Mouse (Mus musculus) erythroid progenitor cell, adult 5-6 weeks (primary cell): ENCODE data around the gene Mink1. TPM values are rescaled to one million over a fixed set of nuclear protein-coding genes. Genes with fewer than 3 reads are reported as not detected.
A peak's percentile ranks its signal among the peaks of the same experiment; 100 is the strongest.

ENCODE experiments used
- ATAC-seq: replicated peaks from 2 replicates; pipeline ENCODE4 v1.8.0; 2016; ENCODE audit warnings: moderate number of reproducible peaks, mild to moderate bottlenecking, moderate TSS enrichment, inconsistent platforms; ENCODE audit not compliant: poor library complexity, low FRiP score, severe bottlenecking
- total RNA-seq, 2 experiments: library from RNA; stranded (forward) in 1 of 2; stranded (reverse) in 1 of 2; fragments of 150-400 nt in 1 of 2; fragments of 186-747, 209-891 nt in 1 of 2; gene quantifications; 2 replicates each; pipeline versions ENCODE4 v1.2.3 to v1.2.4; 2015 to 2017; ENCODE audit warnings: low replicate concordance in 2 of 2

Gene Mink1
- total RNA-seq, 2 experiments from 2014 or later = 2.8 to 4.6 TPM

DNA sequence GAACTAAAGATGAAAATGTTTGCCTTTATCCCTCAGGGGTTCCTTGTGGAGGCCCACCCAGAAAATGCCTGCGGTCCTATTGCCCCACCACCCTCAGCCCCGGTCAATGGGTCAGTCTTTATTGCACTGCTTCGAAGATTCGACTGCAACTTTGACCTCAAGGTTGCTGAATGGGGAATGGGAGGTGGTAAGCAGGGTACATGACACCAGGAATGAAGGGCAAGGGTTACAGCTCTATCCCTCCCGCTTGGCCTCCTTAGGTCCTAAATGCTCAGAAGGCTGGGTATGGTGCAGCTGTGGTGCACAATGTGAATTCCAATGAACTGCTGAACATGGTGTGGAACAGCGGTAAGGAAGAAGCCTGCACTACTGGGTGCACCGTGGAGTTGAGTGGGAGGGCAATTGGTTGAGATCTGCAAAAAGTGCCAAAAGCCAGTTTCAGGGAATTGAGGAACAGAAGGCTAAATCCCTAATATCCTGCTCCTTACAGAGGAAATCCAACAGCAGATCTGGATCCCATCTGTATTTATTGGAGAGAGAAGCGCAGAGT lies 86.6 kb downstream of the Mink1 start:
- ATAC-seq = no peak

DNA sequence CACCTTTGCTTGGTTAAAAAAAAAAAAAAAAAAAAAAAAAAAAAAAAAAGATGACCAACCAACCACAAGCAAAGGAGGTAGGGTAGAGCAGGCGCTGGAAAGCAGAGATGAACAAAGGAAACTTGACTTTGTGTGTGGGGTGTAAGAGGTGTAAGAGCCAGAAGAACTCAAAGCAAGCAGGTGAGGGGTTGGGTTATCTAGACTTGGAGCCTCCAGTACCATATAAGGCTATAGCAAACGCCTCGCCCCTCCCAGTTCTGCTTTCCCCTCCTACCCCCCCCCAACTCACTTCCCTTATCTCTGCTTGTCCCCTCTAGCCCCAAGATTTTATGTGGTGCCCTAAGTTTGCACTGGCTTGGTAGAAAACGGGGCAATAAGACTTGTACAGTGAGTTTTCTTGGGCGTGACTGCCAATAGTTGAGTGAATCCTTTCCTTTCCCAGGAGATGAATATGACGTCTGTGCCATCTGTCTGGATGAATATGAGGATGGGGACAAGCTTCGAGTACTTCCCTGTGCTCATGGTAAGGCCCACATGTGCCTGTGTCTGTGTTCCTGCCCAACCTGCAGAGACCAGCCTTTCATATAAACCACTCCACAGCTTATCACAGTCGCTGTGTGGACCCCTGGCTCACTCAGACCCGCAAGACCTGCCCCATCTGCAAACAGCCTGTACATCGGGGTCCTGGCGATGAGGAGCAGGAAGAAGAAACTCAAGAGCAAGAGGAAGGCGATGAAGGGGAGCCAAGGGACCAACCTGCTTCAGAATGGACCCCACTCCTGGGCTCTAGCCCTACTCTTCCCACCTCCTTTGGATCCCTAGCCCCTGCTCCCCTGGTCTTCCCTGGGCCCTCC lies 87.9 kb downstream of the Mink1 start:
- no peak for ATAC-seq

DNA sequence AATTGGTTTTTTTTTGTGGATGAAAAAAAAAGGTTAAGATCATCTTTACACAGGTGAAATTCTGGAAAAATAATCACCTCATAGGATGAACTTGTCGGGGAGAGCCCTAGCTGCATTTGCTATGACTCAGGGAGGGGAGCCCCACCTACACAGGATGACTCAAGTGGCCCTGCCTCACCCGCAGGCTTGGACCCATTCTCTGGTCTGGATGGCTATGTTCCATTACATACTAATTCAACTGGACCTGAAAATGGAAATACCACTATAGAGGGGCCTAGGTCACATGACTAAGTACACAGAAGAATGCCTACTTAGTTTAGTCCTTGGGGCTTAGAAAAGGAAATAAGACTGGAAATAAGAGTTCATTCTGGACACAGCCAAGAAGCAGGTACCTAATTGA lies 88.7 kb downstream of the Mink1 start:
- no peak for ATAC-seq

GRCm38 (mm10) chr11:70652029-70652883 lies 89.6 kb downstream of the Mink1 start:
- no peak for ATAC-seq

DNA sequence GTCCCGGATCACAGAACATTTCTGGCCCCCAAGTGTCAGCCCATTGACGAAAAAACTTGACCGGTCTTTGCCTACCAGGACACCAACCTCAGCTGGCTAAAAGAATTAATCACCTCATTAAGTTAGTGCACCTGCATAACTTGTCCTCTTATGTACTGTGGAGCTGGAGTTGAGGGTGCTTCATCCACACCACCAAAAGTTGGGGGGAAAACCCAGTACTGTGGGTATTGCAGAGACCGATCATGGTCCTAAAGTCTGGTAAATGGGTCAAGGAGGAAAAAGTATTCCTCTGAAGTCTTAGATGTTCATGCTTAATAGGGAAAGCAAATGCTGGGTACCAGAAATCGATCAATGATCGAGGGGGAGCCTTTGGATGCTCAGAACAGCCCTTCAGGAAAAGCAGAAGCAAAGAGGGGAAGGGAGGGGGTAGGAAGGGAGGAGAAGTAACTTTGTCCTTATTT lies 90.2 kb downstream of the Mink1 start:
- ATAC-seq = no peak

DNA sequence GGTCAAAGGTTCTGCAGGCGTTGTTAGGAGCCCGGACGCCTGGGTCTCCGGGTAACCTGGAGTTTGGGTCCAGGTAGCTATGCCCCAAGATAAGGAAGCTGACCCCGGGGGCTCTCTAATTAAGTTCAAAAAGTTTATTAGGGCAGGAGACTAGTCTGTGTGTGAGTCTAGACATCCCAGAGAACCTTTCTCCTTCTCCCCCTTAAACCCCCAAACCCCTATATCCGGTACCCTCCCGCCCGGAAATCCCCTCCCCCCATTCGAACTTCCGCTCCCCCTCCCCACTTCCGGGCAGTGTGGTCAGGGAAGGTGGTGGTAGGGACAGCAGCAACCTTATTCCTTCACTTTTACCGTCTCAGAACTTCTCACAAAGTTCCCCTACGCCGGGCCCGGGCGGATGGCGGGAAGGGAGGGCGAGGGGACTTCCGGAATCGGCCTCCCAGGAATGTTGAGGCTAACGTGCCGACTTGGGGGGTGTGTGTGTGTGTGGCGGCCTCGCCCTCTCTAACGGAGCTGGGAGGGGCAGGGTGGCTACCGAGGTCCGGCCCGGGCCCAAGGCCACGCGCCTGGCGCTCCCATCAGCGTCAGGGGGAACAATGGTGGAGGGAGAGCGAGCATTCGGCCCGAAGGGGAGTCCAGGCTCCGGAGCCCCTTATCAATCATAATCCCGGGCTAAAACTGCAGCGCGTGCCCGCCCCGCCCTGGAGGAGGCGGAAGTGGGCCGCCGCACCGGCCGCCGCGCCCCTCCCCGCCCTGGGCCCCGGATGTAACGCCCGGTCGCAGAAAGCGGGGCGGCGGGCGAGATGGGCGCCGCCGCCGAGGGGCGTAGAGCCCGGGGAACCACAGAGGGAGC lies 90.9 kb downstream of the Mink1 start:
- ATAC-seq = peak; percentile 54

GRCm38 (mm10) chr11:70654198-70654922 lies 91.7 kb downstream of the Mink1 start, which contains the start of gene Pfn1:
TSS of gene Pfn1 (minus strand) at chr11:70654644.
- ATAC-seq = peak; percentile 58

- peak; percentile 52 for ATAC-seq
Observed at GRCm38 (mm10) chr11:70654923-70655570, 92.4 kb downstream of the Mink1 start.

- ATAC-seq = no peak
Observed at GRCm38 (mm10) chr11:70655571-70656455, 93.1 kb downstream of the Mink1 start.

DNA sequence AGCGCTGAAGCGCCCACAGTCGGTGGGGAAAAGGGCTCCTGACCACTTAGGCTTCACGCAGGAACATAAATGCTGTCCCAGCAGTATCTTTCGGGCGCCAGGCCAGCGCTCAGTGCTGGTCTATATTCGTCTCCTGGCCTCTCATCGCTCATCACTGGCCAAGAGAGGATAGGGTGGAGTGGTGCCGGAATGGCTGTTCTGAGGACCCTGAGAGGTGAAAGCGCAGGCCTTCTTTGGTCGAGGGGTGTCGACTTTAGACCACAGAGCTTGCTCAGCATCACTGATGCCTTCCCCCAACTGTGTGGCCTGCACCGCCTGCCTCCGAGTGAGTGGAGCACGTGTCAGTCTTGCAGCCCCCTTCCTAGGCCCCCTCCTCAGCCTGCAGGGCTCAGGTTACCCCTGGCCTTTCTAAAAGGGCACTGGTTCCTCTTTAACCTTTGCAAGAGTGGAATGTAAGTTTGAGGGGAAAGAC lies 93.8 kb downstream of the Mink1 start:
- ATAC-seq = no peak

DNA sequence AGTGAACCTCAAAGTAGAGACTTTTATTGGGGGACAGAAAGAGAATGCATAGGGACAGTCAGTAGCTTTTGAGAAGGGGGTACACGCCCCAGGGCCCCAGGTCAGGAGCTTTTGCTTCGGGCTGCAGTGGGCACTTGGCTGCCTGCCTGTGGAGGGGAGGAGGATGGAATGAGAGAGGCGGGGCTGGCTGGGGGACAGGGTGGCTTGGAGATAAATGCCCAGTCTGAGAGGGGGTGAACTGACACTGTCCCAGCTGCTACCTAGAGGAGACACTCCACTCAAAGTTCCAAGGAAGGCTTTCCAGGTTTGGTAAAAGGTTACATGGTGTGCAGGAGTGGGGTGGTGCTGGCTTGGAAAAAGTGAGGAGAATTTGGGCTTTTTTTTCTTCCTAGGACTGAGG lies 94.3 kb downstream of the Mink1 start, which contains the start of gene Eno3:
TSS of gene Eno3 (plus strand) at position 239 of the 400 bp plus-strand sequence.
- ATAC-seq = no peak

- no peak for ATAC-seq
Observed at GRCm38 (mm10) chr11:70657573-70657972, 94.9 kb downstream of the Mink1 start.

- ATAC-seq = no peak
Observed at GRCm38 (mm10) chr11:70657991-70658390, 95.3 kb downstream of the Mink1 start.

GRCm38 (mm10) chr11:70658521-70658920 lies 95.8 kb downstream of the Mink1 start:
- ATAC-seq = no peak

DNA sequence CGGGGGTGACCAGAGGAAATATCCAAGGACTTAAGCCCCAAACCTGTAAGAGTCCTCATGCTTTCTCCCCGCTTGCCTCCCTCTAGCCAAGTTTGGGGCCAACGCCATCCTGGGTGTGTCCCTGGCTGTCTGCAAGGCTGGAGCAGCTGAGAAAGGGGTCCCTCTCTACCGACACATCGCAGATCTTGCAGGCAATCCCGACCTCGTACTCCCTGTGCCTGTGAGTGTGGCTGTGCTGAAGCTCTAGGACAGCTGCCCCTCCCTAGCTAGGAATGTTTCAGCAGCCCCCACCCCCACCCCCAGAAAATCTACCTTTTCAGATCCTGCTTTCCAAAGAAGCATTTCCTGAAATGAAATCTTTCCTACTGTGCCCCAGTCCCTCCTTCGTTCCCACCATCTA lies 96.3 kb downstream of the Mink1 start:
- no peak for ATAC-seq

- ATAC-seq = no peak
Observed at GRCm38 (mm10) chr11:70660571-70660970, 97.9 kb downstream of the Mink1 start.

- no peak for ATAC-seq
Observed at GRCm38 (mm10) chr11:70663101-70663500, 100.4 kb downstream of the Mink1 start.
